ENCODE assay signal across 8 mouse cellular contexts in genomic region chr6:135340355-135341075, GRCm38 (mm10). TPM values are rescaled to one million over a fixed set of nuclear protein-coding genes. Genes with fewer than 3 reads are reported as not detected.
DNase-seq lines count a peak whose midpoint lies in the region; ATAC-seq lines count a peak whose summit lies in the region.

No protein-coding gene starts in this region.

- ATAC-seq in hindbrain, embryonic 14.5 days (ENCODE audit: low FRiP score), result no peak
- no peak for ATAC-seq in hindbrain, embryonic 16.5 days
- peak; percentile 50 for ATAC-seq in embryonic facial prominence, embryonic 14.5 days (ENCODE audit: low read depth)
- no peak for ATAC-seq in intestine, embryonic 14.5 days (replicated peaks; ENCODE audit: low FRiP score, low TSS enrichment, low read depth)
- ATAC-seq in liver, embryonic 13.5 days (ENCODE audit: low read depth), result peak; percentile 45
- ATAC-seq in midbrain, embryonic 15.5 days (replicated peaks), result no peak

- 67% methylated on average over 9 of the region's 9 CpGs for WGBS in hindbrain, embryonic 14.5 days
- WGBS in hindbrain, embryonic 16.5 days, result 69% methylated on average over 9 of the region's 9 CpGs
- 57% methylated on average over 9 of the region's 9 CpGs for WGBS in embryonic facial prominence, embryonic 14.5 days
- WGBS in intestine, embryonic 14.5 days, result 58% methylated on average over 9 of the region's 9 CpGs
- WGBS in liver, embryonic 13.5 days (ENCODE audit: insufficient replicate concordance), result 43% methylated on average over 9 of the region's 9 CpGs
- WGBS in midbrain, embryonic 15.5 days, result 70% methylated on average over 9 of the region's 9 CpGs

- no peak overlapping the region for H3K9ac ChIP-seq in hindbrain, embryonic 14.5 days
- no peak overlapping the region for H3K9ac ChIP-seq in hindbrain, embryonic 16.5 days (ENCODE audit: low read depth, low read length)
- no peak overlapping the region for H3K9ac ChIP-seq in embryonic facial prominence, embryonic 14.5 days (ENCODE audit: low read depth, low read length)
- H3K9ac ChIP-seq in intestine, embryonic 14.5 days (ENCODE audit: low read length), result no peak overlapping the region
- H3K9ac ChIP-seq in liver, embryonic 13.5 days, result no peak overlapping the region
- no peak overlapping the region for H3K9ac ChIP-seq in midbrain, embryonic 15.5 days

- H3K9me3 ChIP-seq in hindbrain, embryonic 14.5 days (ENCODE audit: control insufficient read depth, low read length), result no peaks in the 10 kb centered on the region
- H3K9me3 ChIP-seq in hindbrain, embryonic 16.5 days (ENCODE audit: control insufficient read depth, low read length), result no peaks in the 10 kb centered on the region
- H3K9me3 ChIP-seq in embryonic facial prominence, embryonic 14.5 days (ENCODE audit: control insufficient read depth, low read length), result no peaks in the 10 kb centered on the region
- H3K9me3 ChIP-seq in intestine, embryonic 14.5 days (ENCODE audit: control insufficient read depth, low read length), result no peaks in the 10 kb centered on the region
- H3K9me3 ChIP-seq in liver, embryonic 13.5 days (replicated peaks), result no peaks in the 10 kb centered on the region
- H3K9me3 ChIP-seq in midbrain, embryonic 15.5 days, result no peaks in the 10 kb centered on the region

- no peaks in the 10 kb centered on the region for H3K4me1 ChIP-seq in hindbrain, embryonic 14.5 days (replicated peaks; ENCODE audit: control insufficient read depth, insufficient read depth, low read length)
- no peaks in the 10 kb centered on the region for H3K4me1 ChIP-seq in hindbrain, embryonic 16.5 days (ENCODE audit: control insufficient read depth, insufficient read depth, low read depth, low read length)
- H3K4me1 ChIP-seq in embryonic facial prominence, embryonic 14.5 days (ENCODE audit: control insufficient read depth, insufficient read depth, low read length), result peaks cover 14% of the 10 kb centered on the region; the same call in 1 of the 2 replicates
- H3K4me1 ChIP-seq in intestine, embryonic 14.5 days (replicated peaks; ENCODE audit: control insufficient read depth, insufficient read depth, low read length), result peaks cover 3% of the 10 kb centered on the region; the same call in 1 of the 2 replicates
- H3K4me1 ChIP-seq in liver, embryonic 13.5 days (replicated peaks), result peaks cover 15% of the 10 kb centered on the region
- H3K4me1 ChIP-seq in midbrain, embryonic 15.5 days, result no peaks in the 10 kb centered on the region

- H3K27ac ChIP-seq in hindbrain, embryonic 14.5 days, result peak overlapping the region; percentile 11; the same call in 1 of the 2 replicates
- no peak overlapping the region for H3K27ac ChIP-seq in hindbrain, embryonic 16.5 days (ENCODE audit: low read depth, low read length)
- H3K27ac ChIP-seq in embryonic facial prominence, embryonic 14.5 days (replicated peaks; ENCODE audit: low read depth, low read length), result peak overlapping the region; percentile 65
- peak overlapping the region; percentile 36; the same call in 1 of the 2 replicates for H3K27ac ChIP-seq in intestine, embryonic 14.5 days (ENCODE audit: low read depth)
- H3K27ac ChIP-seq in liver, embryonic 13.5 days, result peak overlapping the region; percentile 37; the same call in 1 of the 2 replicates
- H3K27ac ChIP-seq in midbrain, embryonic 15.5 days, result no peak overlapping the region

- H3K4me3 ChIP-seq in hindbrain, embryonic 14.5 days (replicated peaks; ENCODE audit: low read length), result no peak overlapping the region
- H3K4me3 ChIP-seq in hindbrain, embryonic 16.5 days (ENCODE audit: low read length), result no peak overlapping the region
- H3K4me3 ChIP-seq in embryonic facial prominence, embryonic 14.5 days (ENCODE audit: low read depth, low read length), result no peak overlapping the region
- H3K4me3 ChIP-seq in intestine, embryonic 14.5 days (ENCODE audit: low read depth, low read length), result no peak overlapping the region
- H3K4me3 ChIP-seq in liver, embryonic 13.5 days (replicated peaks), result no peak overlapping the region
- H3K4me3 ChIP-seq in midbrain, embryonic 15.5 days, result no peak overlapping the region

- H3K27me3 ChIP-seq in hindbrain, embryonic 14.5 days (ENCODE audit: control insufficient read depth, insufficient read depth, low read length), result no peaks in the 10 kb centered on the region
- no peaks in the 10 kb centered on the region for H3K27me3 ChIP-seq in hindbrain, embryonic 16.5 days (replicated peaks; ENCODE audit: control insufficient read depth, insufficient read depth, low read length)
- no peaks in the 10 kb centered on the region for H3K27me3 ChIP-seq in embryonic facial prominence, embryonic 14.5 days (replicated peaks; ENCODE audit: control insufficient read depth, insufficient read depth, low read length)
- H3K27me3 ChIP-seq in intestine, embryonic 14.5 days (replicated peaks; ENCODE audit: control insufficient read depth, insufficient read depth, low read length), result no peaks in the 10 kb centered on the region
- H3K27me3 ChIP-seq in liver, embryonic 13.5 days, result no peaks in the 10 kb centered on the region
- no peaks in the 10 kb centered on the region for H3K27me3 ChIP-seq in midbrain, embryonic 15.5 days (replicated peaks)

- no peaks in the 10 kb centered on the region for H3K36me3 ChIP-seq in hindbrain, embryonic 14.5 days (replicated peaks; ENCODE audit: control insufficient read depth, insufficient read depth)
- no peaks in the 10 kb centered on the region for H3K36me3 ChIP-seq in hindbrain, embryonic 16.5 days (ENCODE audit: control insufficient read depth, insufficient read depth, low read length)
- no peaks in the 10 kb centered on the region for H3K36me3 ChIP-seq in embryonic facial prominence, embryonic 14.5 days (ENCODE audit: control insufficient read depth, insufficient read depth, low read length)
- no peaks in the 10 kb centered on the region for H3K36me3 ChIP-seq in intestine, embryonic 14.5 days (ENCODE audit: control insufficient read depth, insufficient read depth, low read length)
- H3K36me3 ChIP-seq in liver, embryonic 13.5 days, result no peaks in the 10 kb centered on the region
- no peaks in the 10 kb centered on the region for H3K36me3 ChIP-seq in midbrain, embryonic 15.5 days (replicated peaks)

- H3K4me2 ChIP-seq in hindbrain, embryonic 14.5 days (replicated peaks), result no peak overlapping the region
- H3K4me2 ChIP-seq in hindbrain, embryonic 16.5 days (ENCODE audit: low read length), result no peak overlapping the region
- H3K4me2 ChIP-seq in embryonic facial prominence, embryonic 14.5 days (ENCODE audit: low read depth, low read length), result no peak overlapping the region
- no peak overlapping the region for H3K4me2 ChIP-seq in intestine, embryonic 14.5 days (ENCODE audit: low read length)
- H3K4me2 ChIP-seq in liver, embryonic 13.5 days, result no peak overlapping the region
- H3K4me2 ChIP-seq in midbrain, embryonic 15.5 days, result no peak overlapping the region

- no peak for DNase-seq in hindbrain, embryonic 14.5 days (ENCODE audit: low spot score)
- DNase-seq in embryonic facial prominence, embryonic 14.5 days (ENCODE audit: low spot score), result peak; percentile 42
- DNase-seq in intestine, embryonic 14.5 days (ENCODE audit: low spot score), result no peak
- no peak for DNase-seq in liver, embryonic 13.5 days
- DNase-seq in cerebellum, postnatal 36 days, result no peak
- DNase-seq in ovary, postnatal 36 days (ENCODE audit: low spot score), result no peak

RNA-seq across cellular contexts. Expression of gene Emp1, which starts 21.8 kb away (rescaled TPM):
- polyA plus RNA-seq in hindbrain, embryonic 14.5 days (2014; fragmentation: Nextera tagmentation; extraction: Ambion mirVana), result 4.9 and 5.3 TPM in 2 replicates
- 9.9 and 13.0 TPM in 2 replicates for polyA plus RNA-seq in hindbrain, embryonic 16.5 days (2015; fragmentation: Nextera tagmentation; extraction: Ambion mirVana)
- 56.5 and 70.8 TPM in 2 replicates for polyA plus RNA-seq in embryonic facial prominence, embryonic 14.5 days (2014; fragmentation: Nextera tagmentation; extraction: Ambion mirVana)
- 12.7 and 15.2 TPM in 2 replicates for polyA plus RNA-seq in intestine, embryonic 14.5 days (2014; fragmentation: Nextera tagmentation; extraction: Ambion mirVana)
- 1.7 and 1.8 TPM in 2 replicates for polyA plus RNA-seq in liver, embryonic 13.5 days (2015; fragmentation: Nextera tagmentation; extraction: Ambion mirVana)
- polyA plus RNA-seq in midbrain, embryonic 15.5 days (2015; fragmentation: Nextera tagmentation; extraction: Ambion mirVana), result 7.3 and 7.6 TPM in 2 replicates

RNA-seq across cellular contexts. Expression of gene Pbp2, which starts 30.3 kb away (rescaled TPM):
- 0.16 and 0.31 TPM in 2 replicates for polyA plus RNA-seq in hindbrain, embryonic 14.5 days (2014; fragmentation: Nextera tagmentation; extraction: Ambion mirVana)
- not detected in 2 replicates for polyA plus RNA-seq in hindbrain, embryonic 16.5 days (2015; fragmentation: Nextera tagmentation; extraction: Ambion mirVana)
- polyA plus RNA-seq in embryonic facial prominence, embryonic 14.5 days (2014; fragmentation: Nextera tagmentation; extraction: Ambion mirVana), result 0.31 TPM in 1 of 2 replicates, not detected in the other
- polyA plus RNA-seq in intestine, embryonic 14.5 days (2014; fragmentation: Nextera tagmentation; extraction: Ambion mirVana), result 0.13 and 0.32 TPM in 2 replicates
- polyA plus RNA-seq in liver, embryonic 13.5 days (2015; fragmentation: Nextera tagmentation; extraction: Ambion mirVana), result not detected in 2 replicates
- not detected in 2 replicates for polyA plus RNA-seq in midbrain, embryonic 15.5 days (2015; fragmentation: Nextera tagmentation; extraction: Ambion mirVana)

Comparison
In these comparisons a context has a peak if more than half of its experiments do, and no peak if none do; other contexts are left out.
1. H3K27ac ChIP-seq: peak in hindbrain, embryonic 14.5 days (single experiment), embryonic facial prominence, embryonic 14.5 days (single experiment), intestine, embryonic 14.5 days (single experiment) and liver, embryonic 13.5 days (single experiment); none in hindbrain, embryonic 16.5 days (single experiment) and midbrain, embryonic 15.5 days (single experiment).
2. ATAC-seq: peak in embryonic facial prominence, embryonic 14.5 days (single experiment) and liver, embryonic 13.5 days (single experiment); none in hindbrain, embryonic 14.5 days (single experiment), hindbrain, embryonic 16.5 days (single experiment), intestine, embryonic 14.5 days (single experiment) and midbrain, embryonic 15.5 days (single experiment).